Mouse (Mus musculus) erythroblast, adult 5-6 weeks (primary cell): ENCODE results near the gene Sun1. TPM values are rescaled to one million over a fixed set of nuclear protein-coding genes. Genes with fewer than 3 reads are reported as not detected.

Experiments
- ATAC-seq: replicated peaks from 2 replicates; pipeline ENCODE4 v1.8.0; 2016; ENCODE audit warnings: moderate number of reproducible peaks, mild to moderate bottlenecking, moderate TSS enrichment, inconsistent platforms; ENCODE audit not compliant: poor library complexity, low FRiP score, severe bottlenecking
- total RNA-seq, 2 experiments: library from RNA; stranded (forward) in 1 of 2; stranded (reverse) in 1 of 2; fragments of 150-400 nt in 1 of 2; fragments of 200-764, 138-1000 nt in 1 of 2; gene quantifications; 2 replicates each; pipeline versions ENCODE4 v1.2.3 to v1.2.4; 2015 to 2017; ENCODE audit warnings: low replicate concordance in 2 of 2

Gene Sun1
- total RNA-seq, 2 experiments from 2014 or later = 18.6 to 22.7 TPM

DNA sequence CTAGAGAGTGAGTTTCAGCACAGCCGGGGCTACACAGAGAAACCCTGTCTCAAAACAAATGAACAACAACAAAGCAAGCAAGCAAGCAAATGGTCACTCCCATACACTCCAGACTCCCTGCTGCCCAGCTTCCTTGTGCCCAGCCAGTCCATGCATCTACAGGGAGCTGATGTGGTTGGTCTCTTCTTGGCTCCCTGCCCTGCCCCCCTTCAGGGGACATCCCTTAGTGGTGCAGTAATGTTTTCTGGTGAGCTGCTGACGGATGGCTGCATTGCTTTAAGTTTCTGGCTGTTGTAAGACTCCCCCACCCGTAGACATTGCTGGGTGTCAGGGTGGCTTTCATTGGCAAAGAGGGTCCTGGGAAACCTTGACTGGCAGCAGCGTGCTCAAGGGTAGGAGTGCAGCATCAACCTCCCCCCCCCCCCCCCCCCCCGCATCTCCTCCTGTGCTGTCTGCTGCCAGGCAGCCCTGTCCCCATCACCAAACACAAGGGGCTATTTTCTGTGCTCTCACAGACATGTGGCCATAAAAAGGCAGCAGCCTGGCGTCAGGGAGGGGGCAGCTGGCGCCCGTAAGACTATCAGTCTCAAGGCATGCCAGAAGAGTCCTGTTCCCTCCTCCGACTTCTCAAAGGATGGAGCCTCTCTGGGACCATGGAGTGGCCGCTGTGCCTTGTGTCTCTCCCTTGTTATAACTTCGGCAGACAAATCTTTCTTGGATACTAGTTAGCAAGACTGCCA is 81.1 kb downstream of the Sun1 start:
- no peak for ATAC-seq

DNA sequence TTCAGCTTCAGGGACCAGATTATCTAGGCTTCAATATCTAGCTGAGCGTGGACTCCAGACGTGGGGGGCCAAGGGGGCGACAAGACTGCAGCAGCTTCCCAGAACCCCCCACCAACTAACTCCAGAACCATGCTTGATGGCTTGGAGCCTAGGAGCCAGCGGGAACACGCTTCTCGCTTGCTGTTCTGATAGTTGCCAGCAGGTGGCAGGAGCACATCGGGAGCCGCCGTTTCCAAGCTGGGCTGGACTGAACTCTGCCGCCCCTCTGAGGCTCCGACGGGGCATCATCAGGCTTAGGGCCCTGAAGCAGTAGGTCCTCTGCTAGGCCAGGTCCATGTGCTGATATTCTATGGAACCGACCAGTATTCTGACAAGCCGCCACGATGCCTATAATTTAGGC is 81.8 kb downstream of the Sun1 start:
- peak; percentile 81 for ATAC-seq

DNA sequence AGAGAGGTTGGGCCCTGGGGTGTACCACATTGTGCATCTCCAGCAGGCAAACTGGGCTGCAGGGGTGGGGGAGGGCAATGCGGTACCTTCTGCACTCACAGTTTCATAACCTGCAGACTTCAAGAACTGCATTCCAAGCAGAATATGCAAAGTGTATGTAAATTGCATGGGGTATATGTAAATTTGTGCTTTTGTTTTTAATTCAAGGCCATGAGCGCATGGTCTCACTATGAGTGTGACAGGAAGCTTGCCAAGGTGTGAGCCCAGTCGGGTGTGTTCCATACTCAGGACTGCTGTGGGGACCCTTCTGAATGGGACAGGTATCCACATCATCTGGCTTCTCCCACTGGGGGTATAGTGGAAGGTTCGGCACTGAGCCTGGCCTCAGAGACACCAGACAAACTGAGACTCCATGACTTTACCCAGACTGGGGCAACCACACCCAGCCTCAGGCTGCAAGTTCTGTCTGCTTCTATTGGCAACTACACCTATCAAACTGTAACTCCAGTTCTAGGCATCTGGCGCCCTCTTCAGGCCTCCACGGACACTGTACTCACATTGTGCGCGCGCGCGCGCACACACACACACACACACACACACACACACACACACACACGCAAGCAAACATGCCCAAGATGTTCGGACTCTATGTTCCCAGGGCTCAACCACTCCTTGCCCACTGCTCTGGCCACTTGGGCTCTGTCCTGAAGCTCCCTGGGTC is 83.2 kb downstream of the Sun1 start:
- no peak for ATAC-seq

DNA sequence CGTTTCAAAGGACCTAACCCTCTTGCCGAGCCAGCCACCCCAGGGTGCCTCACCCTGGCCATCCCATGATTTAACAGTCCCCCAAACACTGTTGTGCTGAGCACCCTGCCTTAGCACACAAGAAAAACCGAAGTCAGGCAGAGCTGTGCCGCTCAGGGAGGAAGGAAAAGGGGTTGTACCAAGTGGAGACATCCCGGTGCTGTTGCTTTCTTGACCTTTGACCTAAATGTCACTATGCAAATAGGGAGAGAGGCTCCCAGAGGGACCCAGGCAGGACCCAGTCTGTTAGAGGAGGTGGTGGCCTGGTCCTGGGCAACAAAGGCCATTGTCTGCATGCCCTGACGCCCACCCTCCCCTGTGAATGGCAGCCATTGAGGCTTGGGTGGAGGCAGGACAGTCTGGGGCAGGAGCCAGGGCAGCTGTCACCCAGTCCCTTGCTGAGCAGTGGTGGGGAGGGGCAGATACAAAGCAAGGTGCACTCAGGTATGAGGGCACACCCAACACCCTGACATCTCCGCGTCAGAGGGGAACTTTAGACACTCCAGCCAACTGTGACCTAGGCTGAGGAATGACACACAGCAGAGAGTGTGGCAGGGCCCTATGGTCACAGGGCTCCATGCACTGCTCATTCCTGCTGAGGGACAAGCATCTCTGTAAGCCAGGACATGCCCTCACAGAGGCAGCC is 85.1 kb downstream of the Sun1 start:
- no peak for ATAC-seq

DNA sequence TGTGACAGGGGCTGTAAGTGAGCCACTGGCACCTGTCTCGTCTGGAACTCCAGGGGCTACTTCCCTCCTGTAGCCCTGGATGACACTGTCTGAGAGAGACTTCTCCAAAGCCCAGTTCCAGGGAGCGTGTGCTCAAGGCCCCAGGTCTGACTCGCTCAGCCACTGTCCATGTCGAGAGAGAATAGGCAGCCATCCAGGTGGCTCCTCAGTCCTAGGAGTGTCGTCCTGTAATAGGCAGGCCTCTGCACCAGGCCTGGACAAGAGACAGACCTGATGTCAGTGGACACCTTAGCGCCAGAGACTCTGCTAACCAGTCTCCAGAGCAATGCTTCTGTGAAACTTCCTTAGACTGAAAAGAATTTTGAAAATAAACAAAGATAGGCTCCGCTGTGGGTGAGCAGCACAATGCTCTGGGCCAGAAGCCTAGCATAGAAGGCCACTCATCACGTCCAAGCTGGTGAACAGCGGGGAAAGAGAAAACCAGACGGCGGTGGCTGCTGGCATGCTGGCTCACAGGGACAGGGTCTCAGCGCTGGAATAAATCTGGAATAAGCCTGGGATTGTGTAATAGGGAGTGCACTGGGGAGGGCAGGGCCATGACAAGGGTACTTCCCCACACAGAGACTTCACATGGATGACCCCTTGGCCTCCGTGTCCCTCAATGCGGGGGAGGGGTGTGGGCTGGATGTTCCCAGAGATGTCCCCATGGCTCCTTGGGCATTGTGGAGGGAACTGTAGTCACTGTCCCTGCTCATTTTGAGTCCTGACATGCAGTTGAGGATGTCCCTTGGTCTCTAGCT is 85.9 kb downstream of the Sun1 start:
- ATAC-seq = no peak

DNA sequence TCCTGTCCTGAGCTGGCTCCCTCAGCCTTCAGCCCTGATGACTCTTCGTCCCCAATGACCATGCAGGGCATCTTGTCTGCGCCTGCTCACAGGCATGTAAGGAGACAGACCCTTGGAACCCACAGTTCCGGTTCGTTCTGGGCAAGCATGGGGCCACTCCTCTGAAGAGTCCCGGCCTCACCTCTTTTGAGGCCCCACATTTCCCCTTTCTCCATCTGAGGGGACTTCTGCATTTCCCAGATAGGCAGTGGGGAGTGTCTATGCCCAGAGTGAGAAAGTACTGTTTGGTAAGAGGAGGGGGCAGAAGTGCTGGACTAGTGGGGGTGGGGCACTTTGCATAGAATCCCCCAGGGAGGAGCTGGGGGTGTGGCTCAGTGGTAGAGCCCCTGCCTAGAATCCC is 86.7 kb downstream of the Sun1 start:
- ATAC-seq = no peak

DNA sequence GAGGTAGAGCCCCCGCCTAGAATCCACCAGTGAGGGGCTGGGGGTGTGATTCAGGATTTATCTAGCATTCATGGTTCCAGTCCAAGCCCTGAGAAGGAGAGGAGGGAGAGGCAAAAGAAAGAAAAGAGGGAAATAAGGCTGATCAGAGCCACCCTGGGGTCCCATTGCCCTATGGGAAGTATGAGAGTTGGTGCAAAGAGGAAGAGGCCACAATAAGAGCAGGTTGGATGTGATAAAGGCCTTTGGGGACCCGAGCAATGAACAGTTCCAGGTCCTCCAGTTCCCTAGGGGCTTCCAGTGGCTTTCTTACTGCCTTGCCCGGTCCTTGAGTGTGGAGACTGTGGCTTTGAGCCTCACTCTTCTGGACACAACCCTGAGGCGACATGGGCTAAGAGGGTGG is 87.3 kb downstream of the Sun1 start:
- ATAC-seq = no peak

DNA sequence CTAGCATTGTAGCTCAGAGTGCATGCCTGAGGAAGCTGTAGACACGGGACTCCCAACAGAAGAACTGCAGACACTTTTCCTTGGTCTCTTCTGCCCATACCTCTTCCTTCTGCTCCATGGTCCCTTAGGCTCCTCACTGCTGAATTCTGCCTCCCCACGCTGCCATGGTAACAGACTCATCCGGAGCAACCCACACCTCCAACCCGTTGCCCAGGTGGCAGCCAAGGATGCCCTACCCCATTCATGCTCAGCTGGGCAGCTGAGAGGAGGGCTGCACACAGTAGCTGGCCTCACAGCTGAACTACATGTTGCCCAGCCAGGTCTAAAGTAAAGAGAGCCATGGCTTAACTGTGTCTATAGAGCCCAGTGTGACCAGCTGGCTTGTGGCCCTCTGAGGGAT is 88.2 kb downstream of the Sun1 start:
- no peak for ATAC-seq

DNA sequence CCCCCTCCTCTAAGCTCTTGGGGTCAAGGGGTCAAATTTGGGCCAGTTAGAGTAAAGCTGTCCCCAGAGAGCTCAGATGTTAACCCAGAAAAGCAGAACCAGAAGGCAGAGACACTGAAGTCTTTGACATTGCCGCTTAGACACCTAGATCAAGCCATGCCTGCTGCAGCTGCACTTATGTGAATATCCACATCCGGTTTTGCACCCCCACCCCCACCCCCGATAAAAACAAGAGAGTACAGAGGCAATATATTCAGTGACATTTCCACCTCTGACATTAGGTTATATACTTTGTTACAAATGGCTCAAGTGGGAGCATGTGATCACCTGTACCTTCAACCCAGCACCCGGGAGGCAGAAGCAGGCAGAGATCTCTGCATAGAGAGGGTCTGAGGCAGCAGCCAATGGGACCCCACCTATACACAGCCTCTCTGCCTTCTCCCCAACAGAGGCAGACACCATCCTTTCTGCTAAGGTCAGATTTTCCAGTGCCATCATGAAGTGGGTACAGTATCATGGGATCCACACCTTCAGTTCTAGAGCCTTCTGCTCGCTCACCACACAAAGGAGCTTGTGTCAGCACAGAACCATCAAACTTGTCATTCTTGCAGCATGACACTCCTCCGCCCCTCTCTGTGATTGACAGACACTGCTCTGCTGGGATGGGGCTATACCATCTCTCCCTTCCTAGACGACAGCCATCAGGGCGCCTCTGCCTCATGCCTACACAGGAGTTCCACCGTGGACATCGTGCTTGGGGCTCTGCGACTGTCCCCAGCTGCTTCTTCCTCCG is 90.2 kb downstream of the Sun1 start:
- ATAC-seq = no peak

DNA sequence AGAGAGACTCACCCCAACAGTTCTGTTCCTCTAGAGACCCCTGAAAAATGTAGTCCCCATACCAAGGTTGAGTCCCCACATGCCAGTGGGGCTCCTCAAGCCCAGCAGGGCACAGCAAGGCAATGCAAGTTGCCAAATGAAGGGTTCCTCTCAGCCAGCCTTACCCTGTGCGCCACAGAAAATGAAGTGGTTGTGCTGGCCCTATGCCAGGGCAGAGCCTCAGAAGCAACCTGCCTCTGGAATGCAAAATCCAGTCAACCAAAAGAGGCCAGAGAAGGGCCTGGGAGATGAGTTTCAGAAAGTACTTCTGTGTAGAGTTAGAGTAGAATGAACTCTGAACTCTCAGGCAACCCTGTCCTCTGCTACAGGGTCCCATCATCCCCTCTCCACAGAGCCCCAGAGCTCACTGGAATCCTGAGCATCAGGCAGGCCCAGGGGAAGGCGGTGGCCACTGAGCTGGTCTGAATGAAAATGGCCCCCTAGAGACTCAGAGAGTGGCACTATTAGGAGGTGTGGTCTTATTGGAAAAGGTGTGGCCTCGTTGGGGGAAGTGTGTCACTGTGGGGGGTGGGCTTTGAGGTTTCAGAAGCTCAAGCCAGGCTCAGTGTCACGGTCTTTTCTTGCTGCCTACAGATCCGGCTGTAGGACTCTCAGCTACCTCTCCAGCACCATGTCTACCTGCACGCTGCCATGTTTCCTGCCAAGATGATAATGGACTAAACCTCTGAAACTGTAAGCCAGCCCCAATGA is 91.5 kb downstream of the Sun1 start:
- ATAC-seq = no peak

DNA sequence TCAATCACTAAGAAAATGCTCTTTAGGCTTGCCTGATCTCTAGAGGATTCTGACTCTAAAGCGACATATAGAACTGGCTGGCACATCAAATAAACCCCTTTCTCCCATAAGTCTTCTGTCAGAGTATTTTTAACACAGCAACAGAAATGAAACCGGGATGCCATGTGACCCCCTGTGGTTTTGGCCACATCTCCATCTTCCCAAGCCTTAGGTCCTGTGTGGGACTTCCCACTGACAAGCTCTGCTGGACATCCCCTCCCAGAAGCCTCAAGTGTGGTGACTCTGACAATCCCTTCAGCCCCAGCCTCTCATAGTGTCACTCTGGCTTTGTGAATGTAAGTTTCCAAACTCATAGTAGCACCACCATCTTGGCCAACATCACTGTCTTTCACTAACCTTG is 93.7 kb downstream of the Sun1 start:
- ATAC-seq = no peak

DNA sequence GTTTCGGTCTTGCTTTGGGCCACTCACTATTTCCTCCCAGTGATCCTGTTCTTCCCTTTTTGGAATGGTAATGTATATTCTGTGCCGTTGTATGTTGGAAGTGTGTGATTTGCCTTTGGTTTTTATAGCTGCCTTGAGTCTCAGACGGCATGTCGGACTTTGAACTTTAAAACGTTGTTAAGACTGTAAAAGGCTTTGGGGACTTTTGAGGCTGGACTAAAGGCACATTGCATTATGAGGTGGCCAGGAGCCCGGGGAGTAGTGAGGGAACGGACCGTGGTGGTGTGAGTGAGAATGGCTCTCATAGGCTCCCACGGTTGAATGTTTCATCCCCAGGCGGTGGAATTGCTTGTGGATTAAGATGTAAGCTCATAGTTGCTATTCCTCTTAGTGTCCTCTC is 96.7 kb downstream of the Sun1 start:
- no peak for ATAC-seq

DNA sequence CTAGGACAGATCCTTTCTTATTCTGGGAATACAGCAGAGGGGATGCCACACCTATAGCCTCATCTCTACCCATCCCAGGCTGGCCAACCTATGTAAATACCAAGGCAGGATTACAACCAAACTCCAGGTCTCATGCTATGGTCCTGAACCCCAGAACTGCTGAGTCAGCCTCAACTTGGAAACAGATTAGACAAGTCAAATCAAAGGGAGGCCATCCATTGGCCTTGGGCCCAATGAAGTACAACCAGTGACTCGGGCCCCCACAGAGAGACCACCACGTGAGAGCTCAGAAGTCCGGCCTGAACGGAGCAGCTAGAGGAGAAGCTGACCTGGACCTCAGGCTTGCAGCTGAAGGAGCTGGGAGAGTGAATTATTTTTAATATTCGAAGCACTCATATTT is 97.3 kb downstream of the Sun1 start:
- no peak for ATAC-seq

Other genes with a start within 250 kb of the Sun1 start
- not detected in 2 replicates for gene Pdgfa, start 203.3 kb upstream of the Sun1 start, total RNA-seq (2015; ENCODE audit: low replicate concordance)
- gene Pdgfa, start 203.3 kb upstream of the Sun1 start, total RNA-seq (2017; ENCODE audit: low replicate concordance) = not detected in 2 replicates
- gene Prkar1b, start 50.6 kb upstream of the Sun1 start, total RNA-seq (2015; ENCODE audit: low replicate concordance) = 1.0 TPM in 1 of 2 replicates, not detected in the other
- gene Prkar1b, start 50.6 kb upstream of the Sun1 start, total RNA-seq (2017; ENCODE audit: low replicate concordance) = not detected in 2 replicates
- gene Dnaaf5, start 50.4 kb upstream of the Sun1 start, total RNA-seq (2015; ENCODE audit: low replicate concordance) = 1.5 and 2.7 TPM in 2 replicates
- gene Dnaaf5, start 50.4 kb upstream of the Sun1 start, total RNA-seq (2017; ENCODE audit: low replicate concordance) = 1.4 and 2.8 TPM in 2 replicates
- 14.4 and 15.5 TPM in 2 replicates for gene Get4, start 51.7 kb downstream of the Sun1 start, total RNA-seq (2015; ENCODE audit: low replicate concordance)
- 5.4 and 12.4 TPM in 2 replicates for gene Get4, start 51.7 kb downstream of the Sun1 start, total RNA-seq (2017; ENCODE audit: low replicate concordance)
- gene Adap1, start 125.0 kb downstream of the Sun1 start, total RNA-seq (2015; ENCODE audit: low replicate concordance) = 8.3 and 11.9 TPM in 2 replicates
- gene Adap1, start 125.0 kb downstream of the Sun1 start, total RNA-seq (2017; ENCODE audit: low replicate concordance) = 5.4 and 9.1 TPM in 2 replicates
- 4.2 and 6.5 TPM in 2 replicates for gene Cox19, start 150.8 kb downstream of the Sun1 start, total RNA-seq (2015; ENCODE audit: low replicate concordance)
- 7.7 and 8.8 TPM in 2 replicates for gene Cox19, start 150.8 kb downstream of the Sun1 start, total RNA-seq (2017; ENCODE audit: low replicate concordance)
- gene Cyp2w1, start 152.0 kb downstream of the Sun1 start, total RNA-seq (2015; ENCODE audit: low replicate concordance) = not detected in 2 replicates
- gene Cyp2w1, start 152.0 kb downstream of the Sun1 start, total RNA-seq (2017; ENCODE audit: low replicate concordance) = not detected in 2 replicates
- gene Gpr146, start 177.1 kb downstream of the Sun1 start, total RNA-seq (2015; ENCODE audit: low replicate concordance) = 27.3 and 37.2 TPM in 2 replicates
- gene Gpr146, start 177.1 kb downstream of the Sun1 start, total RNA-seq (2017; ENCODE audit: low replicate concordance) = 49.4 and 58.3 TPM in 2 replicates
- gene C130050O18Rik, start 204.6 kb downstream of the Sun1 start, total RNA-seq (2015; ENCODE audit: low replicate concordance) = 1.9 and 2.1 TPM in 2 replicates
- gene C130050O18Rik, start 204.6 kb downstream of the Sun1 start, total RNA-seq (2017; ENCODE audit: low replicate concordance) = 2.9 and 4.3 TPM in 2 replicates
- gene Gper1, start 222.5 kb downstream of the Sun1 start, total RNA-seq (2015; ENCODE audit: low replicate concordance) = not detected in 2 replicates
- not detected in 2 replicates for gene Gper1, start 222.5 kb downstream of the Sun1 start, total RNA-seq (2017; ENCODE audit: low replicate concordance)